Mouse (Mus musculus): ENCODE results near the gene Ccdc7a. TPM values are rescaled to one million over a fixed set of nuclear protein-coding genes. Genes with fewer than 3 reads are reported as not detected.
"Not testable (repeated sequence)": the region's sequence is repeated elsewhere in the genome, so short reads cannot be mapped to it uniquely, and the experiment has no call there.

Ccdc7a gene
- not detected for total RNA-seq (2021)

DNA sequence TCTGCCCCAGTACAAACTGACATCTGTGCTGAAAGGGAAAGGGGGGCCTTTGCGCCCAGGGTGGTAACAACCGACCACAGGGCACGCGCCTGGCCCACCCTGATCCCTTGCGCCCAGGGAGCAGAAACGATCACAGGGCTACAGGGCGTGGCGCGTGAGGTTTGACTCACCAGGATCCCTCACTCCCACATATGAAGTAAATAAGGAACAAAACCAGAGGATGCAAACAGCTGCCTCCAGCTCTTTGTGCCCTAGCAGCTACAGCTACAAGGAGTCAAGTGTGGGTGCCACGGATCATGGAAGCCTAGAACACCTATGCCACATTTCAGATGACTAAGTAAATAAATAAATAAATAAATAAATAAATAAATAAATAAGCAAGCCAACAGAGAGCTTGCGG is at the start of gene Ccdc7a:
TSS of gene Ccdc7a (minus strand) at position 101 of the 400 bp plus-strand sequence.
- not testable (repeated sequence) for DNase-seq (ENCODE audit: low spot score in 2 of 2)

DNA sequence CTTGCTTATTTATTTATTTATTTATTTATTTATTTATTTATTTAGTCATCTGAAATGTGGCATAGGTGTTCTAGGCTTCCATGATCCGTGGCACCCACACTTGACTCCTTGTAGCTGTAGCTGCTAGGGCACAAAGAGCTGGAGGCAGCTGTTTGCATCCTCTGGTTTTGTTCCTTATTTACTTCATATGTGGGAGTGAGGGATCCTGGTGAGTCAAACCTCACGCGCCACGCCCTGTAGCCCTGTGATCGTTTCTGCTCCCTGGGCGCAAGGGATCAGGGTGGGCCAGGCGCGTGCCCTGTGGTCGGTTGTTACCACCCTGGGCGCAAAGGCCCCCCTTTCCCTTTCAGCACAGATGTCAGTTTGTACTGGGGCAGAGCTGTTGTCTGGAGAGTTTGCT is 1.5 kb upstream of the Ccdc7a start, which contains the start of gene Ccdc7b:
TSS of gene Ccdc7b (plus strand) at position 301 of the 400 bp plus-strand sequence.
- intact Hi-C loops (cut with DNase I); DNase-seq (ENCODE audit: low spot score in 2 of 2): not testable (repeated sequence)

More for the DNA sequence above, at the start of gene Ccdc7a:
- intact Hi-C loops (cut with DNase I): not testable (repeated sequence)

DNA sequence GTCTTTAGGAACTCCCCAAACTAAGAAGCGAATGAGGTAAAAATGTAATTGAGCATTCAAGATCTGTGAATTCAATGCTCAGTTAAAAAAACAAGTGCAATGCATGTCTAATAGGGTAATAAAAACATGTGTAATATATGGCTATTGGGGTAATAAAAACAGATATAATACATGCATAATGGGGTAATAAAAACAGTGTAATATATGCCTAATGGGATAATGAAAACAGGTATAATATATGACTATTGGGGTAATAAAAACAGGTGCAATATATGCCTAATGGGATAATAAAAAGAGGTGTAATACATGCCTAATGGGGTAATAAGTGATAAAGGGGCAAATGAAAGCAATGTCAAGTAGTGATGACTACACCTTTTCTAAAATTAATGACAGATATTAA is 73.9 kb downstream of the Ccdc7a start:
- no peak for DNase-seq (ENCODE audit: low spot score in 2 of 2)
- intact Hi-C loops (cut with DNase I): no loop called here

DNA sequence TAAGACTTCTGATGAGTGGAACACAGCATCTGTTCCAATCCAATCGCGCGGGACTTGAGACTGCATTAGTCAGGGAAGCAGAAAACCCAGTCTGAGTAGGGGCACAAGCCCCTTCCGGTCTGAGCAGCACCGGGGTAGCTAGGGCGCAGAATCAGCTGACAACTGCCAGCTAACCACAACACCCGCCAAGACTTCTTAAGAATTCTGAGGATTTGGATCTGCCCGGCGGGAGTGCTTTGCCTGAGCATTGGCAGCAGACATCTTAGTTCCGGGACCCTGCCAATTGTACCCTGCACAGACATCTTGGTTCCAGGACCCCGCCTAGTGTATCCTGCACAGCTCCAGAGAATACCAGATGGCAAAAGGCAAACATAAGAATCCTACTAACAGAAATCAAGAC is 116.4 kb downstream of the Ccdc7a start:
- DNase-seq (ENCODE audit: low spot score in 2 of 2): not testable (repeated sequence)

DNA sequence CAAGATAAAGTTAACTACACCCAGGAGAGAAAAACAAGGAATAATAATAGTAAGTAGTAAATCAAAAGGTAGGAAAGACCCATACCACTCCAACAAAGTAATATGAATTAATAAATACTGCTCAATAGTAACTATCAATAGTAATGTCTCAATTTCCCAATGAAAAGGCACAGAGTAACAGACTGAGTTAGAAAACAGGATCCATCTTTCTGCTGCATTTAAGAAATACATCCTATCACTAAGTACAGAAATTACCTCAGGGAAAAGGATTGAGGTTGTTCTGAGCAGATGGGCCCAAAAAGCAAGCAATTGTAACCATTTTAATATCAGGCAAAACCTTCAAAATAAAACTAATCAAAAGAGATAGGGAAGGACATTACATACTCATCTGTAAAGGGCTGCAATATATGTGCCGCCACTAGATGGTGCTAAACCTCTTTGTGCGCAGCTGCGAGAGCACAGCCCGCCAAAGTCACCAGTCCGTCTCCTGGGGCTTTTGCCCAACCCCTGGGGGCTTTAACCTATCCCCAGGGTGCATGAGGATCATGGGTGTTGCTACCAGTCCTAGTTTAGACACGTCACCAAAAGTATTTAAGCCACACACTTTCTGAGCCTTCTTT is 124.2 kb downstream of the Ccdc7a start:
- intact Hi-C loops (cut with DNase I): not testable (repeated sequence)
- DNase-seq (ENCODE audit: low spot score in 2 of 2): peak; percentile 50 to 64

More for the DNA sequence above, 116.4 kb downstream of the Ccdc7a start:
- intact Hi-C loops (cut with DNase I): not testable (repeated sequence)

DNA sequence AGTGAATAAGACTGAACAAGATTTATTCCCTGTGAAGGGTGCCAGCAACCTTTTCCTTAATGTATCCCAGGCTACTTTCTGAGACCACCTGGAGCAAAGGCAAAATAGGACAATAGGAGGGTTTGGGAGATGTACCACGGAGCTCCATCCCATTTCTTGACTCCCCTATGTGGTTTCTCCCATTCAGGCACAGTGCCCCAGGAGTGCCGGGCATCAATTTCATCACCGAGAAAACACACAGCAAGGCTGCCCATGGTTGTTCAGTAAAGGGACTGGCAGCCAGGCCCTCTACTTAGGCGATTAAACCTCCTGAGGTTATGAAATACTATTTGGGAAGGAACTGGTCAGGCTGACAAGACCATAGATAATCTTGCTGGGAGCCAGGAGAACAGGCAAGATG is 131.9 kb downstream of the Ccdc7a start:
- no peak for DNase-seq (ENCODE audit: low spot score in 2 of 2)
- intact Hi-C loops (cut with DNase I): no loop called here

DNA sequence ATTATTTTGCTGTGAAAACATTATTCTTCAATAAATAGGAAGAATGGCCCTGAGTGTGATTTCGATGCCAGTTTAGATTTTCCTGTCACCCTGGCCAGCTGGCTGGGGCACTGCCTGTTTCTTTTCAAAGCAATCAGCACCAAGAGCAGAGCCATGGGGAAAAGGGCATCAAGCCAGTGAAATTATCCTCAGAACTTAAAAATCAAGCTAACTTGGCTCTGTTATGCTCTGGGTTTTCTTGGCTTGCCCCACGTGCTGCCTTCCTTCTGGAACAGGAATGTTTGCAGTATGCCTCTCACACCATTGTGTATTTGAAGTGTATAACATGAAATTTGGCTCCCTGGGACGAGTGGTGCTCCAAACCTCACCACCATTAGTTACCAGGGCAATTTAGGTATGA is 182.6 kb downstream of the Ccdc7a start:
- DNase-seq (ENCODE audit: low spot score in 2 of 2): no peak

DNA sequence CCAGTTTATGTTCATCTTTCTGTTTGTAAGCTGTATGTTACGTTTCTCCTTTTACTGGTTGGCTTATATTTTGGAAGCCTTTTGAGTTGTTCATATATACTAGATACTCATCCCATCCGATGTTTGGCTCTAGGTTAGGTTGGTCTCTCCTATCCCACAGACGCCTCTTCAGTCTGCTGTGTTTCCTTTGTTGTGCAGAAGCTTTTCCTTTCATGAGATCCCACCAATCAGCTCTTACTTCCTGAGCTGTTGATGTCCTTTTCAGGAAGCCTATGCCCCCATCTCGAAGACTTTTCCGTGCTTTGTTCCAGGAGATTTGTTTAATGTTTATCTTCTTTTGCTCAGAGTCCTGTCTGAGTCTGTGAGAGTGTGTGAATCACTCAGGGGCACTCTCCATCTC is 221.6 kb downstream of the Ccdc7a start:
- no peak for DNase-seq (ENCODE audit: low spot score in 2 of 2)
- intact Hi-C loops (cut with DNase I): no loop called here

More for the DNA sequence above, 182.6 kb downstream of the Ccdc7a start:
- intact Hi-C loops (cut with DNase I): no loop called here

DNA sequence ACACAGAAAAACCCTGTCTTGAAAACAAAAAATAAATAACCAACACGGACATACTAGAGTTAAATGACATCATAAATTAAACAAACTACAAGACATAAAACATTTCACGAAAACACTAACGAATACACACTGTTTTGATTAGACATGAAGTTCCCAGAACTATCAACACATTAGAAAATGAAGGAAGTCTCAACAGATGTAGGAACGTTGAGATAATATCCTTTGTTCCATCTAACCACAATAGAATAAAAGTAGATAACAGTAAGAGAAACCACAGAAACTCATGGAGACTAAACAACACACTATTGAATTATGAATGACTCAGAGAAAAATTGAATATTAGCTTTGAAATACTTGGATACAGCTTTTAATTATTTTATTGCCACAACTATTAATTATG is 252.8 kb downstream of the Ccdc7a start:
- intact Hi-C loops (cut with DNase I): no loop called here

DNA sequence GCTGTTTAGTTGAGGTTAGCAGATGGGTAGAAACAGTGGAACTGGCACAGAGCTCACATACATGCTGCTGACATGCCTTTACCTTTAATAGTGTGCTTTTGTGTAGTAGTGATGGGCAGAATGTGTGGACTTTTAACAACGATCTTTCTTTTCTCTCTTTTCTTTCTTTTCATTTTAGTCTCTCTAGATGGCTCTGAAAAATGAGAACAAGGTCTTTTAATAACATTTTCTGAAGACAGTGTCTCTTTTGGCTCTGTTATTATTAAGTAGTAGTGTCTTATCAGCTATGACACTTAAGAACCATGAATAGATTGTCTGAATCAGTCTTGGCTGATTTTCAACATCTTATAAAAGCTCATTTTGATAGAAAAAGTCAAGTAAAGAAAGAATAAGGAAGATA is 266.7 kb downstream of the Ccdc7a start, which contains the start of gene Gm3952:
TSS of gene Gm3952 (minus strand) at position 101 of the 400 bp plus-strand sequence.
- DNase-seq (ENCODE audit: low spot score in 2 of 2): no peak

More for the DNA sequence above, 252.8 kb downstream of the Ccdc7a start:
- no peak for DNase-seq (ENCODE audit: low spot score in 2 of 2)

DNA sequence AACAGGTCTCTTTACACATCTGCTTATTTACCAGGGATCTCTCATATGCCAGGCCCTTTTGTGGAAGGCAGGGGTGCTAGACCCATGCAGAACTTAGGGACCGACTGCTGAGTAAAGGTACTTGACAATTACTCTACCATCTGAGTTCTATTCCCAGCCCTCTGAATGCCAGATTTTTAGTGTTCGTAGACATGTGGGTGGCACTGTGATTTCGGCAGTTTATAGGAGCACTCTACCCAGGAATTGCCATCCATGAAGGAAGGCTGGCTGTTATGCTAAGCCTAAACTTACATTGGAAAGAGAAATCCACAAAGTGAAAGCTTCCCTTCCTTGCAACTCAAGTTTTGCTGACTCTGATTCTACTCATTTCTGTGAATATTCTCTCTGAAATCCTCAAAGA is 329.6 kb downstream of the Ccdc7a start:
- intact Hi-C loops (cut with DNase I): no loop called here
- peak in 1 of 2 experiments; percentile 62 for DNase-seq (ENCODE audit: low spot score in 2 of 2)

More for the DNA sequence above, 266.7 kb downstream of the Ccdc7a start, which contains the start of gene Gm3952:
- intact Hi-C loops (cut with DNase I): no loop called here

DNA sequence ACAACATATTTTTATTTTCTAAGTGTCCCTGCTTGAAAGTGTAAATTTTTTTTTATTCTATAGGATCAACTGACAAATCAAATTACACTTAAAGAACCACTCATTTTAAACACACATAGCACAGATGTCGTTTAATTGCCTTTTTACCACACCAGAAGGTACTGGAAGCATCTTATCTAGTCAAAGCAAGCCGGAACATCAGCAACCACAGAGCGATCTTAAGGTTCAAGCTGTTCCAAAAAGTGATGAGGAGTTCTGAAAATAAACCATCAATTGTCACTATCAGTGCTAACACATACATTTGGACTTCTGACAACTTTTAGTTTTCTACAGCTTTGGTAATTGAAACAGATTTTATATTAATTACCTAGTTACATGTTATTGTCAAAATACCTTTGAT is 331.2 kb downstream of the Ccdc7a start:
- no peak for DNase-seq (ENCODE audit: low spot score in 2 of 2)
- intact Hi-C loops (cut with DNase I): no loop called here

DNA sequence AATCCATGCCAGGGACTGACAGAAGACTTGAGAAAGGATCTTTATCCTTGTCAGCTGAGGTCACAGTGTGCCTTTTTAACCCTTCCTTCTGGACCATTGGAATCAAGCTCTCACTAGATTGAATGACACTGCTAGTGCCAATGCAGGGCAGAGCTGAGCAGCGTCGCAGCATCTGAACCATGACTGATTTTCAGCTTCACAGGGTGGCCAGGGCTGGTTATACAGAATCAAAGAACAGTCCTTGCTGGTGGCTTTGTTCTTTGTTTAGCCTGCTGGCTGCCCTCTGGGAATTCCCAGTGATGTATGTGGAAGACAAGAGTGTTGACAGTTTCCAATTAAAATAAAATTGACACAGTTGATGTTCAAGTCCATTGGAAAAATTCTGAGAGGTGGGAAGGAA is 333.1 kb downstream of the Ccdc7a start:
- intact Hi-C loops (cut with DNase I): no loop called here
- DNase-seq (ENCODE audit: low spot score in 2 of 2): no peak

DNA sequence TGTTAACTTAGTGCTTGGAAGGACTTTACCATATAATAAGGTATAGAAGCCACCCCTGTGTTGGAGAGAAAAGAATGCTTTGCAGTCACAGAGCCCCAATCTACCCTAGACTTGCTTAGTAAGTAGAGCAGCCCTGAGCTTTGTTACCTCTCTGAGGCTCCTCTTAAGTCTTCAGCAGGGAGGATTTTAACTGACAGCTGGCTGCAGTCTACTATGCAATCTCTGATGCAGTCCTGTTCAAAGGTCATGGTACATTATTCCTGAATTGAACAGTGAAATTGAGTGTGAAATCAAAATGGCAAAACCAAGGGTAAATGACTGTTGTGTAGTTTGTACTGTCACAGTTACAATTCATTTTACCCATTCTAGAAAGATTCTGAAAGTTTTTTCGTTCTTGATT is 338.1 kb downstream of the Ccdc7a start:
- intact Hi-C loops (cut with DNase I): no loop called here
- no peak for DNase-seq (ENCODE audit: low spot score in 2 of 2)

DNA sequence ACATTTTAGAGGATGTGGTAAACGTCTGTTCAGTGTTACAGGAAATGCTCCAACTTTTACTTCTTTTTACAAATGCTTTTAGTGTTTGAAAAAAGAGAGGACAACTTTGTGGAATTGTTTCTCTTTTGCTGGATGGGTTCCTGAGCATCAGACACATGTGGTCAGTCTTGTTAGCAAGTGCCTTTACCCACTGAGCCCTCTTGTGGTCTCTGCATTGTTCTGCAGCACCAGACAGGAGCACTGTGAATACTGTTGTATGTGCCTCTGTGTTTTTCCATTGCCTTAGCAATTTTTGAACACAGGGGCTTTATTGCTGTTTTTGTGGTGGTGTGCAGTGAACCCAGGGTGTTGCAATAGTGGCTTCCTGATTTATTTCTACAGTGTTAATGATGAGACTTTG is 340.5 kb downstream of the Ccdc7a start:
- DNase-seq (ENCODE audit: low spot score in 2 of 2): peak in 1 of 2 experiments; percentile 66
- intact Hi-C loops (cut with DNase I): loop anchor here (2.0 kb wide), 1 partner anchor 72 kb away; no protein-coding TSS in a partner anchor

DNA sequence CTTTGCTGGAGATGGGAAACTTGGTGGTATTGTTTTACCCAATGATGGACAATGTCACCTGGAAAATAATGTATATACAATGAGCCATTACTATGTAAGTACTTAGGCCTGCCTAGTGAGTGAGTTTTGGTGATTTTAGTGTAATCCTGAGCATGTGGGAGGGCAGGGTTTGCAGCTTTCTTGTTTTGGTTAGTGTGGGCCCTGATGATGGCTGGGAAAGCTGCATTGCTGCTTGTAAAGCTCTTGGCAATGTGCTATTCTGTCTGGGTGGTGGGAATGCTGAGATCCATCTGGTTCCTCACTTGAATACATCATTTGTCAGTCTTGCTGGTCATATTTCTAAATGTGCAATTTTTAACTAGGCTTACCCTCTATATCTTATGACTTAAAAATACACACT is 349.1 kb downstream of the Ccdc7a start:
- DNase-seq (ENCODE audit: low spot score in 2 of 2): peak; percentile 27 to 87
- intact Hi-C loops (cut with DNase I): no loop called here

DNA sequence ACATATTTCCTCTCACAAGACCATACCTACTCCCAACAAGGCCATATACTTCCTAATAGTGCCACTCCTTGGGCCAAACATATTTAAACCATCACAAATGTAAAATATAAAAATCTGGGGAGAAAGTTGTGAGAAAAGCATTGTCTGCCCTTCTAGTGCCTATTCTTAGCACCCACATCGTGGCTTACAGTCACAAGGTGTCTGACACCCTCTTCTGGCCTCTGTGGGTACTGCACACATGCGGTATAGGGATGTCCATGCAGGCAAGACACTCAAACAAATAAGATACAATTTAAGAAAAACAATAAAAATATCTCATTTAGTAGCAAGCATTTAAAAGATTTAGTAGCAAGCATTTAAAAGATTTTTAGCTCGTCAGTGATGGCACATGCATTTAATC is 356.1 kb downstream of the Ccdc7a start:
- intact Hi-C loops (cut with DNase I): loop anchor here (2.0 kb wide), 1 partner anchor 56 kb away; no protein-coding TSS in a partner anchor
- DNase-seq (ENCODE audit: low spot score in 2 of 2): peak; percentile 57 to 76

DNA sequence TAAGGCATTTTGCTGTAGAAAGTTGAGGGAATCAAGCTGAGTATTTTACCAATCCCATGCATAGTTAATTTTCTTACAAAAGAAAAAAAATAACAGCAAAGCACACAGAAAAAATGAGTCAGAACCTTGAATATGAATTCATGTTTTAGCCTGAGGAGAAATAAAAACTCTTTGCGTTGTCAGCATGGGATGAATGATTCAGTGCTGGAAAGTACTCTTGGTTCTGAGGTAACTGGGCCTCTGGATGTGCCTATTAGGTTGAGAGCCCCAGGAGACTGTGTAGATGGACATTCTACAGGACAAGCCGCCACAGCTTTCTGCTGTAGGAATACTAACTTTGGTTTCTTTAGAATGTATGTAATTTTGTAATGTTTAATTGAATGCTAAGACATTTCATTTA is 360.5 kb downstream of the Ccdc7a start:
- intact Hi-C loops (cut with DNase I): no loop called here

DNA sequence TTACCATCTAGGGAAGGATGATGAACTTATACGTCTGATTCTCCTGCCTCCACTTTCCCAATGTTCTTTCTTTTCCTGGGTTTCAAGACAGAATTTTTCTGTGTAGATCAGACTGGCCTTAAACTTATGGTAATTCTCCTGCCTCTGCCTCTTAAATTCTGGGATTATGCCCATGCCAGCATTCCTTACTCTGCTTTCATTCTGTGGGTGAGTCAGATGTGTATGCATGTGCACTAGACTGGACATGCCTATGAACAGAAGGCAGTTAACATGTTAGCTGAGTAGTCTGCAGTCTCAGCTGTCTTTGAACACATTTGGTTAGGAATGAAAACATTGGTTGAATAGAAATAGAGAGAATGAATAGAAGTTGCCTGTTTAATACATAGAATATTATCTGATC is 360.9 kb downstream of the Ccdc7a start:
- no peak for DNase-seq (ENCODE audit: low spot score in 2 of 2)
- intact Hi-C loops (cut with DNase I): no loop called here

More for the DNA sequence above, 360.5 kb downstream of the Ccdc7a start:
- peak in 1 of 2 experiments; percentile 42 for DNase-seq (ENCODE audit: low spot score in 2 of 2)

DNA sequence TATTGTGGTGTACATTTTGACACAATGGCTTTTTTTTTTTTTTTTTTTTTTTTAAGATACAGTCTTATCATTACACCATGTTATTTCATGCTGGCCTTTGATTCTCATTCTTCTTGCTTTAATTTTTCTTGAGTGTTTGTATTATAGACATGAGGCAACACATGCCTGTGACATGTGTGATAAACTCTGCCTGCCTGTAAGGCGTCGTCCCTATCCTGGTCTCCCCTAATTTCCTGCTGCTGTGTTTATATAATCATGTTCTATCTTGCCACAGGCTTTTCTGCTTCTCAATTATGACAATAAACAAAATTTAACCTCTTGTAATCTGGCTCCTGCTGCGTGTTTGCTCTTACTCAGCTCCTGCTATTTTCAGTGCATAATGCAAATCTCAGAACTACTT is 367.4 kb downstream of the Ccdc7a start:
- no peak for DNase-seq (ENCODE audit: low spot score in 2 of 2)
- intact Hi-C loops (cut with DNase I): no loop called here

DNA sequence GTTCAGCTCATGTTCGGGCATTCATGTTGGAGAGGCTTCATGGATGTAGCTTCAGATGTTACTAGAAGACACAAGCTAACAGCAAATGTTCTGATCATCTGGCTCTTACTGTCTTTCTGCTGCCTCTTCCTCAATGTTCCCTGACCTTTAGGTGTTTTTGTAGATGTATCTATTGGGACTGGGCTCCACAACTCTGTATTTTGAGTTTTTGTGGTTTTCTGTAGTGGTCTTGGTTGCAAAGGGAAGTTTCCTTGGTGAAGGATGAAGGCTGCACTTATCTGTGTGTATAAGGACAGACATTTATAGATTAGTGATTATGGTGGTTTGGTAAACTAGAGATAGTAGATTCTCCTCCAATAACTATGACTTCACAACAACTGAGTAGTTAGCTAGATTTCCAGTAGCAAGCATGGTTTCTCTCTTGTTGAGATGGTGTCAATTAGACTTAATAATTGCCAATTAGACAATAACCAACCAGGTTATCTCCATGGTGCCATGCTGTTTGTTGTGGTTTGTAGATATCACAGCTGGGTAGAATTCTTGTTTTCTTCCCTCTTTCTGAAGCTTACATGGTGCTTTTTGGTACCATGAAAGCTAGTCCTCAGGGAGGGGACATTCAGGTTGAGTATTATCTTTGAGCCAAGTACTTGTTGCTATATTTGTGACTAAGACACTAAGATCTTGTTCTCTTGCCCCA is 368.5 kb downstream of the Ccdc7a start:
- DNase-seq (ENCODE audit: low spot score in 2 of 2): no peak
- intact Hi-C loops (cut with DNase I): no loop called here

All from left cerebral cortex, postnatal 25 days (tissue).